Mouse (Mus musculus): ENCODE results near the gene Mroh2a. TPM values are rescaled to one million over a fixed set of nuclear protein-coding genes. Genes with fewer than 3 reads are reported as not detected.

Gene Mroh2a
- total and polyA plus RNA-seq, 2 experiments = 0.82 to 1.0 TPM

DNA sequence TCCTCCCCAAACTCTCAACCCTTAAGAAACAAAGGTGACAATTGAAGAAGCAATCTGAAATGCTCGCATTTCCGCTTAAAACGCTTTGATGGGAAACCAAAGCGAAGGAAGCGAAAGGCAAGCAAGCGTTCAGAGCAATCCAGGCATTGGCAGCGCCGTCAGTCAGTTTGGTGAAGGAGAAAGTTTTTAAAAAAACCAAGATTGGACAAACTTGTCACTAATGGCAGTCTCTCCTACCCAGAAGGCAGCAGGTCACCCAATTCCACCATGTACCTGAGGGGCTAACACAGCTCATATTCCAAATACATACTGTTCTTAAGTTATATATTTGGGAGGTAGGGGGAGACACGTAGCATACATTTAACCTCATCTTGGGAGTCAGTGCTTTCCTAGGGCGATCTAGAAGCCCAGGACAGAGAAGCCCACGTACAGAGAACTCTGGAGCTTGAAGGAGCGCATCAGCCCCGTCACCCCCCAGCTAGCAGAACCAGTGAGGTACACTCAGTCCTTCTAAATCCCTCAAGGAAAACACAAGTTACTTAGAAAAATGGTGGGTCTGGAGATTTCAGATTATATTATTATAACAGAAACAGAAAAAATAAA lies 48.4 kb downstream of the Mroh2a start:
- no peak for DNase-seq (ENCODE audit: extremely low read depth, low read depth, low spot score)
- H3K36me3 ChIP-seq (ENCODE audit: control insufficient read depth, insufficient read depth, low read length) = peaks cover 15% of the 10 kb centered on the region
- H3K27ac ChIP-seq (replicated peaks; ENCODE audit: insufficient read depth, low read depth, low read length) = no peak overlapping the region
- no peak overlapping the region for H3K9ac ChIP-seq (ENCODE audit: low read depth, low read length)
- no peak for TF ChIP-seq CTCF (IDR thresholded peaks at IDR 0.05; ENCODE audit: low read depth, low read length)
- no peak for TF ChIP-seq POLR2A (IDR thresholded peaks at IDR 0.05; ENCODE audit: extremely low read depth, insufficient read depth, low read length)
- H3K4me1 ChIP-seq (ENCODE audit: control insufficient read depth, insufficient read depth, low read length) = peaks cover 31% of the 10 kb centered on the region
- 69% methylated on average over 13 of the region's 13 CpGs for WGBS
- no peak overlapping the region for H3K4me3 ChIP-seq (ENCODE audit: insufficient read depth, low read depth, low read length)
- no peaks in the 10 kb centered on the region for H3K27me3 ChIP-seq (ENCODE audit: control insufficient read depth, insufficient read depth, low read length)
- H3K79me2 ChIP-seq (ENCODE audit: control insufficient read depth, insufficient read depth, low read length) = peaks cover 21% of the 10 kb centered on the region

DNA sequence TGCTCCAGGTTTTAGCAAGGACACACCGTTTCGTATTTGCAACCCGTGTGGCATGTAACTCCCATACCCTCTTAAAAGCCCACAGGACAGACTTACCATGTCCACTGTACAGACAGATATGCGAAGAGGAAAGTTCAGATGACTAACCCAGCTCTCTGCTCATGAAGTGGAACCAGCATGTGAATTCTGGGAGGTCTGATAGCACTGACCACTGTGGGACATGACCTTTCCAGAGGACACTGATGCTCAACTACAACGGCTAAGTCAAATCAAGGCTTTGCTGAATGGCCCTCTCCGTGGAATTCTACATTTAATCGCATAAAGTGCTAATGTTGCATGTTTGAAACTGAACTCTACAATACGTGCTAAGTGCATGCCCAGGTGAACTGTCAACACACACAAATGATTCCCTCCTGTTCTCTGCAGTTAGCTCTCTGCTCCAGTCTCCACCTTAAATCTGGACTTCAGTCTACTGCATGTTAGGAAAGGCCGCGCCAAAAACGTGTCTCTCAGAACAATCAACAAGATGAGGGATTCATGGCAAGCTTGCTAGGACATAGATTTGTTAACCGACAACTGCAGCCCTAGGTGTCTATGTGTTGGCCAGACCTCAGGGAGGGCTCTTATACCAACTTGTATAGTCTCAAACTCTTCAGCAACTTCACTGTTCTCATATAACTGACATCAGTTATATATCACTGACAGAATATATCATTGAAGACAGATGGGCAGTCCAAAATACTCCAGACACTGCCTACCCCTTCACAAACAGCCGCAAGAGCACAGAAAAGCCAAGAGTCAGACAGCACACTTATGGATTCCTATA lies 49.1 kb downstream of the Mroh2a start:
- Histone ChIP-seq H3K27ac (replicated peaks; ENCODE audit: insufficient read depth, low read depth, low read length) (peak overlapping the region; percentile 27), H3K4me1 (ENCODE audit: control insufficient read depth, insufficient read depth, low read length) (peaks cover 31% of the 10 kb centered on the region), H3K36me3 (ENCODE audit: control insufficient read depth, insufficient read depth, low read length) (peaks cover 15% of the 10 kb centered on the region), H3K9ac (ENCODE audit: low read depth, low read length) (peak overlapping the region; percentile 65), H3K79me2 (ENCODE audit: control insufficient read depth, insufficient read depth, low read length) (peaks cover 21% of the 10 kb centered on the region), H3K4me3 (ENCODE audit: insufficient read depth, low read depth, low read length) (peak overlapping the region; percentile 52), H3K27me3 (ENCODE audit: control insufficient read depth, insufficient read depth, low read length) (no peaks in the 10 kb centered on the region)
- no peak for TF ChIP-seq POLR2A (IDR thresholded peaks at IDR 0.05; ENCODE audit: extremely low read depth, insufficient read depth, low read length)
- TF ChIP-seq CTCF (IDR thresholded peaks at IDR 0.05; ENCODE audit: low read depth, low read length) = no peak
- peak; percentile 80 for DNase-seq (ENCODE audit: extremely low read depth, low read depth, low spot score)
- 51% methylated on average over 13 of the region's 13 CpGs for WGBS

DNA sequence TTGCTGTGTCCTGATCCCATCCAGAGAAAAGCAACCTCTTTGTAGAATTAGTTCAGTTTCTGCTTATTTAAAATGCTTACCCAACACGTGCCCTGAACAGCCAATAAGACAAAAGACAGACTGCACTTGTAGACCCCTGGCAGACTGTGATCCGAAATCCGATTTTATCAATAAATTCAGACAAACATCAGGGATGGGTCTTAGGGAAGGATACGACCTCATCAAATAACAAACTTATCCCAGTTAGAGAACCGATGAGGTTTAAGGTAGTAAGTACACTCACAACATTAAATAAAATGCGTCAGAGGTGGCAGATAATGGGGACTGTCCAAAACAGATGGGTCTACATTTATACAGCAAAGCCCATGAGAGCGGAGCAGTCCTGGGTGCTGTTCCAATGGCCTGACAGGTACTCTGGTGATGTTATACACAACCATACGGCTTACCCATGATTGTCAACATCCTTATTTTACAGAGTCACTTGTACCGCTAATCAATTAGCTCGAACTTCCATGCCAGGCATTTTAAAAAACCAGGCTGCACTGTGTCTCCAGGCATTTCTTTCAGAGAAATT lies 49.8 kb downstream of the Mroh2a start:
- H3K4me1 ChIP-seq (ENCODE audit: control insufficient read depth, insufficient read depth, low read length) = peaks cover 29% of the 10 kb centered on the region
- peak overlapping the region; percentile 68 for H3K9ac ChIP-seq (ENCODE audit: low read depth, low read length)
- TF ChIP-seq POLR2A (IDR thresholded peaks at IDR 0.05; ENCODE audit: extremely low read depth, insufficient read depth, low read length) (no peak), CTCF (IDR thresholded peaks at IDR 0.05; ENCODE audit: low read depth, low read length) (no peak)
- peak overlapping the region; percentile 52 for H3K4me3 ChIP-seq (ENCODE audit: insufficient read depth, low read depth, low read length)
- peaks cover 15% of the 10 kb centered on the region for H3K36me3 ChIP-seq (ENCODE audit: control insufficient read depth, insufficient read depth, low read length)
- WGBS = 5% methylated on average over 10 of the region's 10 CpGs
- peaks cover 21% of the 10 kb centered on the region for H3K79me2 ChIP-seq (ENCODE audit: control insufficient read depth, insufficient read depth, low read length)
- peak overlapping the region; percentile 68 for H3K27ac ChIP-seq (replicated peaks; ENCODE audit: insufficient read depth, low read depth, low read length)
- no peak for DNase-seq (ENCODE audit: extremely low read depth, low read depth, low spot score)
- H3K27me3 ChIP-seq (ENCODE audit: control insufficient read depth, insufficient read depth, low read length) = no peaks in the 10 kb centered on the region

DNA sequence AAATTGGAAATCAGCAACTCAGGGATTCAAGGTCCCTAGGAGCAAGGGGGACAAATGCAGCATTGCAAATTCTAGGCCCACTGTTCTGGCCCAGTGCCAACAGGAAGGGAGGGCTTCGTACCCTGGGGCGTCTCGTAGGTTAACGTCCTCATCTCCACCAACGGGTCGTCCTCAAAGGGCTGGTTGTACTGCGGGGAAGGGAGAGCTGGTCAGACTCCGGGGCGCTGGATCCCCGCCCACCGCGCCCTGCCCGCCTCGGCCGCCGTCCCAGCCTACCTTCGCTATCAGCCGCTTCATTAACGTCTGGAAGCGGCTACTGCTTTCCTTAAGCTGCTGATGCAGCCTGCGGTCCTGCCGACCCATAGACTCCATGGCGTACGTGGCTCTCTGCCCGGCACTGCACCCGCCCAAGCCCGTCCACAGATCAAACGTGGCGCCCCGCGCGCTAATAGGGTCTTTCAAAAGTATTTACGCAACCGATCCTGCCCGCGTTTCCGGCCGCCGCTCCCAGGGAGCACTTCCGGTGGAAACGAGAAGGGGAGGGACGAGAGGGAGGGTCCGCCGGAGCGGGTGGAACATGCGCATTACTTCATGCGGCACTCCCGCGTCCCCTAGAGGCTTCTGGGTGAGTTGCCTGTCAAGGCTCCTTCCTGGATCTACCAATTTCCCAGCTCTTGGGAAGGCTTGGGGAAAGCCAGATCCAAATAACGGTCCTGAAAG lies 50.5 kb downstream of the Mroh2a start, which contains the start of the genes Hjurp and Trpm8:
Gene Hjurp, minus strand, starts transcription at position 536 of the 720 bp plus-strand sequence.
Gene Trpm8, plus strand, starts transcription at position 564 of the 720 bp plus-strand sequence.
- H3K9ac ChIP-seq (ENCODE audit: low read depth, low read length) = peak within 1 kb of the TSS; percentile 68
- H3K27me3 ChIP-seq (ENCODE audit: control insufficient read depth, insufficient read depth, low read length) = no peaks in the 10 kb centered on the region
- peaks cover 15% of the 10 kb centered on the region for H3K36me3 ChIP-seq (ENCODE audit: control insufficient read depth, insufficient read depth, low read length)
- peak within 1 kb of the TSS; percentile 52 for H3K4me3 ChIP-seq (ENCODE audit: insufficient read depth, low read depth, low read length)
- TF ChIP-seq POLR2A (IDR thresholded peaks at IDR 0.05; ENCODE audit: extremely low read depth, insufficient read depth, low read length) (no peak), CTCF (IDR thresholded peaks at IDR 0.05; ENCODE audit: low read depth, low read length) (no peak)
- peaks cover 29% of the 10 kb centered on the region for H3K4me1 ChIP-seq (ENCODE audit: control insufficient read depth, insufficient read depth, low read length)
- H3K79me2 ChIP-seq (ENCODE audit: control insufficient read depth, insufficient read depth, low read length) = peaks cover 21% of the 10 kb centered on the region
- H3K27ac ChIP-seq (replicated peaks; ENCODE audit: insufficient read depth, low read depth, low read length) = peak within 1 kb of the TSS; percentile 68
- under 1% methylated on average over 50 of the region's 50 CpGs for WGBS
- DNase-seq (ENCODE audit: extremely low read depth, low read depth, low spot score) = peak; percentile 100

DNA sequence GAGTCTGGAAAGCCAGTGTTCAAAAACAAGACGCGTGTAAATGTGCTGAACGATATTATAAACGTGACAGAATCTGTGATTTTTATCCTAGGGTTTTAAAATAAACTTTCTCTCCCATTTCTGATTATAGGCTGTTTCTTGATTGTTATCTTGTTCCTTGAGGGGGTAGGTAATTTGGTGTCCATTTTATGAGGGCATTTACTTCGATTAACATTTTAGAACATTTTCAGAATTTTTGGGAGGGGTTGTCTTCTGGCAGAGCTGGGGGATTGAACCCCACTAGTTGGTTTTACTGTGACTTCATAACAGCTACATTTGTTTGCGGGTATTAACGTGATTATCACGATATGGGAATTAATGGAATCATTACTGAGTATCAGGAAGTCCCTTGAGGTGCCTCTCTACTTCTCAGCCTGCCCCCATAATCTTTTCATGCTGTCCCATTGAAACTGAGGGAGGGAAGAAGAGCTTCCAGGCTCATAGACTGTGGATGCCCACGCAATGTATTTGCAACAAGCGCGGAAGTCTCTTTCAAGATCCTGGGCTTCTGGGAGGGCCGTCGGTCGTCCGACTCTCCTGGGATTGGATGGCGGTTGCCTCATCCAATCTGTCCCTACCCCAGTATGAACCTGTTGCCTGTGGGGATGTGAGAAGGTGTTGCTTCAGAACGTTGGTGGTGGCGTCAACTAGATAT lies 51.2 kb downstream of the Mroh2a start:
- Histone ChIP-seq H3K4me1 (ENCODE audit: control insufficient read depth, insufficient read depth, low read length) (peaks cover 29% of the 10 kb centered on the region), H3K27ac (replicated peaks; ENCODE audit: insufficient read depth, low read depth, low read length) (peak overlapping the region; percentile 54), H3K79me2 (ENCODE audit: control insufficient read depth, insufficient read depth, low read length) (peaks cover 21% of the 10 kb centered on the region), H3K36me3 (ENCODE audit: control insufficient read depth, insufficient read depth, low read length) (peaks cover 15% of the 10 kb centered on the region), H3K27me3 (ENCODE audit: control insufficient read depth, insufficient read depth, low read length) (no peaks in the 10 kb centered on the region), H3K4me3 (ENCODE audit: insufficient read depth, low read depth, low read length) (no peak overlapping the region), H3K9ac (ENCODE audit: low read depth, low read length) (0 out of 2 replicates have a peak overlapping the region, but pooled peaks have one; percentile 3)
- 58% methylated on average over 18 of the region's 18 CpGs for WGBS
- TF ChIP-seq CTCF (IDR thresholded peaks at IDR 0.05; ENCODE audit: low read depth, low read length) (no peak), POLR2A (IDR thresholded peaks at IDR 0.05; ENCODE audit: extremely low read depth, insufficient read depth, low read length) (no peak)
- peak; percentile 95 for DNase-seq (ENCODE audit: extremely low read depth, low read depth, low spot score)

All from liver, adult 2 months (tissue).